14 mouse cellular contexts compared by ENCODE assay signal in the genomic region with DNA sequence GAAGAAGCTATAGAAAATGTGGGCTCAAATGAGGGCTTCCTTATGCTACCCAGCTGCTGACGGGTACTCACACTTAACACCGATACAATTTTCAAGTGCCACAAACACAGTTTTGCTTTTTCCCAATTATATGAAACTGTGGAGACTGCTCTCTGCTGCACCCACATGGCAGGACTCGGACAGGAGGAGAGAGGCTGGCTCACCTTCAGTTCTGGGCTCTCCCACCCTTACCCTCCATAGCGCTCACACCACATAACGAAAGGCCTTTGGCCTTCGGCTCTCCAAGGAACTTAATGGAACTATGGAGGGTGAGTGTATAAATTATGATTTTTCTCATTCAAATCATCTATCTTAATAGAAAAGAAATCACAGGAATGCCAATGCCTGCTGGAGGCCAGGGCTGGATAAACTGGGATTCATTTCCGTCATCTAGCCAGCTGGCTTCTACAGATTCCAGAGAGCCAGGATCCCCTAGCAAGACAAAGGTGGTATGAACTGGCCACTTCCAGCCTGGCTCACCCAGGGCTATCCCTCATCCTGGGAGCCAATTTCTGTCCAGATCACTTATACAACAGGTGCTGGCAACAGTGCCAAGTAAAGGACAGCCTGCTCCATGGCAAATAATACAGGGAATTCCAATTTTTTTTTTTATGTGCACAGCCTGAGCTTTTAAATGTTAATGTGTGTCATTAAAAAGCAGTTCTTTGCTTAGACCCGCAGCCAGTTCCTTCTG. TPM values are rescaled to one million over a fixed set of nuclear protein-coding genes. Genes with fewer than 3 reads are reported as not detected.
A peak's percentile ranks its signal among the peaks of the same experiment; 100 is the strongest.
DNase-seq lines count a peak whose midpoint lies in the region; ATAC-seq and TF ChIP-seq lines count a peak whose summit lies in the region.
"Had no signal": no experiment of that assay in that cellular context is flagged by ENCODE, and none has a peak within 500 bp of the region (broad histone marks: within the 10 kb centered on the region; RNA-seq: fewer than 3 reads in every experiment).

No protein-coding gene starts in this region.

- no peaks in the 10 kb centered on the region for H3K9me3 ChIP-seq in hindbrain, embryonic 15.5 days
- H3K9me3 ChIP-seq in hindbrain, embryonic 12.5 days (replicated peaks), result no peaks in the 10 kb centered on the region
- H3K9me3 ChIP-seq: heart, embryonic 15.5 days; hindbrain, embryonic 13.5 days; lung, embryonic 15.5 days had no signal

- DNase-seq in left cerebral cortex, adult 2 months (ENCODE audit: extremely low spot score in 1 of 2, low spot score in 2 of 2), result no peak
- no peak for DNase-seq in left cerebral cortex, adult 9 months (ENCODE audit: low spot score in 2 of 2)
- peak; percentile 56 to 66 for DNase-seq in cerebellum, adult 18-20 months
- DNase-seq in testis, postnatal 14 days (ENCODE audit: low spot score), result no peak
- DNase-seq: liver; right cerebral cortex, adult 18-20 months had no signal

- H3K4me2 ChIP-seq in hindbrain, embryonic 15.5 days, result no peak overlapping the region
- H3K4me2 ChIP-seq in hindbrain, embryonic 12.5 days (replicated peaks), result no peak overlapping the region
- H3K4me2 ChIP-seq: heart, embryonic 15.5 days; hindbrain, embryonic 13.5 days; lung, embryonic 15.5 days had no signal

- H3K4me1 ChIP-seq in hindbrain, embryonic 15.5 days (replicated peaks), result no peaks in the 10 kb centered on the region
- H3K4me1 ChIP-seq in hindbrain, embryonic 12.5 days, result peaks cover 8% of the 10 kb centered on the region; the same call in 1 of the 2 replicates
- H3K4me1 ChIP-seq in cortical plate, adult 2 months (ENCODE audit: control insufficient read depth, insufficient read depth, low read length), result 0 out of 2 replicates have a peak, but pooled peaks cover 1% of the 10 kb centered on the region
- H3K4me1 ChIP-seq: heart, embryonic 15.5 days had no signal

- intact Hi-C loops in left cerebral cortex, adult 2 months (cut with DNase I), result no loop called here

- ATAC-seq in hindbrain, embryonic 15.5 days (ENCODE audit: low FRiP score, low read depth), result peak; percentile 30; the same call in 1 of the 2 replicates
- ATAC-seq in hindbrain, embryonic 12.5 days (ENCODE audit: low FRiP score), result no peak
- ATAC-seq: forebrain, embryonic 16.5 days had no signal

- H3K4me3 ChIP-seq in hindbrain, embryonic 15.5 days, result no peak overlapping the region
- H3K4me3 ChIP-seq in hindbrain, embryonic 12.5 days, result no peak overlapping the region
- no peak overlapping the region for H3K4me3 ChIP-seq in left cerebral cortex, adult 2 months
- H3K4me3 ChIP-seq in cortical plate, adult 2 months (ENCODE audit: insufficient read depth, low read length), result no peak overlapping the region
- H3K4me3 ChIP-seq: heart, embryonic 15.5 days; hindbrain, embryonic 13.5 days; lung, embryonic 15.5 days had no signal

- peak; percentile 32 for TF ChIP-seq CTCF in left cerebral cortex, adult 2 months (IDR thresholded peaks at IDR 0.05)
- peak; percentile 10; the same call in 1 of the 2 replicates for TF ChIP-seq CTCF in cortical plate, adult 2 months (IDR thresholded peaks at IDR 0.05; ENCODE audit: extremely low read depth, insufficient read depth, low read length)

- no peak overlapping the region for H3K27ac ChIP-seq in hindbrain, embryonic 15.5 days (replicated peaks)
- no peak overlapping the region for H3K27ac ChIP-seq in hindbrain, embryonic 12.5 days
- no peak overlapping the region for H3K27ac ChIP-seq in left cerebral cortex, adult 2 months
- no peak overlapping the region for H3K27ac ChIP-seq in cortical plate, adult 2 months (ENCODE audit: insufficient read depth, low read length)
- H3K27ac ChIP-seq: heart, embryonic 15.5 days; hindbrain, embryonic 13.5 days; lung, embryonic 15.5 days had no signal

- no peak for TF ChIP-seq POLR2A in cortical plate, adult 2 months (IDR thresholded peaks at IDR 0.05; ENCODE audit: extremely low read depth, insufficient read depth, low read length)

- no peak overlapping the region for H3K9ac ChIP-seq in hindbrain, embryonic 15.5 days
- no peak overlapping the region for H3K9ac ChIP-seq in hindbrain, embryonic 12.5 days
- H3K9ac ChIP-seq: heart, embryonic 15.5 days; hindbrain, embryonic 13.5 days; lung, embryonic 15.5 days had no signal

- 73% methylated on average over 8 of the region's 8 CpGs for WGBS in hindbrain, embryonic 15.5 days
- whole genome bisulfite sequencing in hindbrain, embryonic 12.5 days, result 75% methylated on average over 8 of the region's 8 CpGs

- 0 out of 2 replicates have a peak, but pooled peaks cover 4% of the 10 kb centered on the region for H3K27me3 ChIP-seq in hindbrain, embryonic 15.5 days
- no peaks in the 10 kb centered on the region for H3K27me3 ChIP-seq in hindbrain, embryonic 12.5 days
- H3K27me3 ChIP-seq: heart, embryonic 15.5 days; hindbrain, embryonic 13.5 days; lung, embryonic 15.5 days had no signal

- H3K36me3 ChIP-seq in hindbrain, embryonic 15.5 days, result no peaks in the 10 kb centered on the region
- no peaks in the 10 kb centered on the region for H3K36me3 ChIP-seq in hindbrain, embryonic 12.5 days
- H3K36me3 ChIP-seq: heart, embryonic 15.5 days had no signal

RNA-seq across cellular contexts. Expression of gene Eif4e3, which starts 36.7 kb away (rescaled TPM):
- 6.9 and 7.7 TPM in 2 replicates for polyA plus RNA-seq in hindbrain, embryonic 15.5 days (2015; fragmentation: Nextera tagmentation; extraction: Ambion mirVana)
- polyA plus RNA-seq in hindbrain, embryonic 12.5 days (2016; fragmentation: Nextera tagmentation; extraction: Ambion mirVana), result 11.0 and 11.2 TPM in 2 replicates
- total RNA-seq in left cerebral cortex, adult 2 months (2021), result 10 to 100 TPM; 18.5 to 20.3 TPM
- 18.9 and 19.2 TPM in 2 replicates for polyA plus RNA-seq in cortical plate, adult 2 months (2012; rRNA removed)
- total RNA-seq: MEL had no signal

RNA-seq across cellular contexts. Expression of gene Gm20696, which starts 36.7 kb away (rescaled TPM):
- polyA plus RNA-seq in hindbrain, embryonic 15.5 days (2015; fragmentation: Nextera tagmentation; extraction: Ambion mirVana), result 3.4 and 4.1 TPM in 2 replicates
- 4.4 and 4.6 TPM in 2 replicates for polyA plus RNA-seq in hindbrain, embryonic 12.5 days (2016; fragmentation: Nextera tagmentation; extraction: Ambion mirVana)
- 1 to 10 TPM; 9.0 to 9.2 TPM for total RNA-seq in left cerebral cortex, adult 2 months (2021)
- 2.3 and 3.0 TPM in 2 replicates for polyA plus RNA-seq in cortical plate, adult 2 months (2012; rRNA removed)

Comparison
In these comparisons a context has a peak if more than half of its experiments do, and no peak if none do; other contexts are left out.
1. DNase-seq: peak in cerebellum, adult 18-20 months (2 of 2); none in left cerebral cortex, adult 2 months (0 of 2), left cerebral cortex, adult 9 months (0 of 2) and testis, postnatal 14 days (single experiment).